Mouse (Mus musculus): ENCODE results near the gene Tfam. TPM values are rescaled to one million over a fixed set of nuclear protein-coding genes. Genes with fewer than 3 reads are reported as not detected.

Tfam gene
- total and polyA plus RNA-seq, 3 experiments: 45.8 to 113 (median 108) TPM

DNA sequence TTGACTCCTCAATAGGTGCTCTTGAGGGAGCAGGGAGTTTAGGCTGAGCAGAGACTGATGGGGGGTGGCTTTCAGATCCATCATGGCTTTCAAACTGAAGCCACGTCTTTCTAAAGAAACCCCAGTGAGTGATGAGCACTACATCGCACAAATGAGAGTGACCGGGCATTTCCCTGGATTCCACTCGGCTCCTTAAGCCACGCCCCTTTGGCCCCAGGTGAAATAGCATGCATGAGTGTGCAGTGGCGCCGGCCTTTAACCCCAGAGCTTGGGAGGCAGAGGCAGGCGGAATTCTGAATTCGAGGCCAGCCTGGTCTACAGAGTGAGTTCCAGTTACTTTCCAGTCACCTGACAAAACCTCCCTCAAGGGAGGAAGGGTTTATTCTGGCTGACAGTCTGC, 22.1 kb downstream of the Tfam start:
- in situ Hi-C loops (cut with MboI; ENCODE audit: low pct_ligation_motif_present, low pct_unique_long_range_greater_than_20kb, low sequenced_read_pairs): loop anchor here (25.0 kb wide), 1 partner anchor 904 kb away; no protein-coding TSS in a partner anchor
- Histone ChIP-seq H3K27me3 (replicated peaks) (no peaks in the 10 kb centered on the region), H3K27ac (ENCODE audit: insufficient read depth, low read depth) (no peak overlapping the region)

DNA sequence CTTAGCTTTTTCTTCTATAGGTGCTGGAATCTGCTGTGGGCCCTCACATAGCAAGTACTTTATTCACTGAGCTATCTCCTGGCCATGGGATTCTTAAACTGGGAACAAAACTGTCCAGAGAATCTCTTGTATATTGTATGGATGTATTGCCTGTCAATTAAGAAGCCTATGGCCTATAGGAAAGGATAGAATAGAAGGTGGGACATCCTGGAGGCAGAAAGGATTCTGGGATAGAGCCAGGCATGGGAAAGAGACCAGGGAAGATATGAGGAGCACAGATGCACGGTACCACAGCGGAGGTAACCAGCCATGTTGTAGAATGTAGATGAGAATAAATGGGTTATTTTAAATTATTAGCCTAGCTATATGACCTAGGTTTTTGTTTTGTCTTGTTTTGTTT, 36.6 kb downstream of the Tfam start:
- no peak for TF ChIP-seq IRF4 (IDR thresholded peaks at IDR 0.05; ENCODE audit: low read depth, low read length)
- TF ChIP-seq MAFK (IDR thresholded peaks at IDR 0.05; ENCODE audit: insufficient replicate concordance, low read length): no peak
- no peak for TF ChIP-seq POLR2A (IDR thresholded peaks at IDR 0.05; ENCODE audit: low read depth, low read length)
- no peak for TF ChIP-seq ZNF384 (IDR thresholded peaks at IDR 0.05; ENCODE audit: low read depth, low read length)
- no peak for TF ChIP-seq KAT2A (IDR thresholded peaks at IDR 0.05; ENCODE audit: insufficient replicate concordance, low read length)
- no peak for TF ChIP-seq SIN3A (IDR thresholded peaks at IDR 0.05; ENCODE audit: low read length)
- TF ChIP-seq UBTF (IDR thresholded peaks at IDR 0.05; ENCODE audit: low read depth, low read length): no peak
- TF ChIP-seq USF2 (conservative IDR thresholded peaks at IDR 0.05; ENCODE audit: low read depth, low read length): no peak
- no peak for TF ChIP-seq MAZ (IDR thresholded peaks at IDR 0.05; ENCODE audit: low read depth, low read length)
- TF ChIP-seq SMC3 (IDR thresholded peaks at IDR 0.05; ENCODE audit: low read depth, low read length): no peak
- no peak for TF ChIP-seq NRF1 (IDR thresholded peaks at IDR 0.05; ENCODE audit: low read depth, low read length)
- no peak for TF ChIP-seq MXI1 (IDR thresholded peaks at IDR 0.05; ENCODE audit: low read depth, low read length)
- no peak for TF ChIP-seq BHLHE40 (IDR thresholded peaks at IDR 0.05; ENCODE audit: low read depth, low read length)
- no peak for TF ChIP-seq CHD2 (IDR thresholded peaks at IDR 0.05; ENCODE audit: low read length)
- TF ChIP-seq JUND (conservative IDR thresholded peaks at IDR 0.05; ENCODE audit: low read depth, low read length): no peak
- TF ChIP-seq TCF12 (IDR thresholded peaks at IDR 0.05; ENCODE audit: low read depth, low read length): no peak
- TF ChIP-seq CTCF (conservative IDR thresholded peaks at IDR 0.05 in 1 of 2, IDR thresholded peaks at IDR 0.05 in 1 of 2; ENCODE audit: low read depth in 2 of 2, low read length in 2 of 2): no peak
- no peak for DNase-seq (ENCODE audit: extremely low read depth)
- dilution Hi-C loops (cut with MboI; ENCODE audit: extremely low pct_ligation_motif_present, extremely low pct_unique_long_range_greater_than_20kb, low sequenced_read_pairs) (no loop called here), in situ Hi-C loops (cut with MboI; ENCODE audit: low pct_ligation_motif_present, low pct_unique_long_range_greater_than_20kb, low sequenced_read_pairs) (loop anchor here (25.0 kb wide), 1 partner anchor 889 kb away; no protein-coding TSS in a partner anchor)
- H3K36me3 ChIP-seq (replicated peaks in 1 of 2; ENCODE audit: control insufficient read depth in 1 of 2, insufficient read depth in 1 of 2, low read length in 1 of 2): no peaks in the 10 kb centered on the region
- no peak overlapping the region for H3K9ac ChIP-seq (ENCODE audit: insufficient read depth, low read depth)
- H3K4me1 ChIP-seq (ENCODE audit: control insufficient read depth in 1 of 2, insufficient read depth in 2 of 2): no peaks in the 10 kb centered on the region
- H3K9me3 ChIP-seq (replicated peaks; ENCODE audit: low read length): no peaks in the 10 kb centered on the region
- H3K27ac ChIP-seq (ENCODE audit: insufficient read depth, low read depth): no peak overlapping the region
- H3K27me3 ChIP-seq (replicated peaks): no peaks in the 10 kb centered on the region
- H3K79me2 ChIP-seq (replicated peaks; ENCODE audit: control insufficient read depth, extremely low read depth, insufficient read depth, poor library complexity, severe bottlenecking): no peaks in the 10 kb centered on the region
- no peak overlapping the region for H3K4me2 ChIP-seq (ENCODE audit: insufficient read depth, low read depth, poor library complexity, severe bottlenecking)
- no peak overlapping the region for H3K4me3 ChIP-seq (replicated peaks in 1 of 3; ENCODE audit: low read depth in 2 of 3, low read length in 2 of 3, poor library complexity in 1 of 3)

More for the DNA sequence above, 22.1 kb downstream of the Tfam start:
- peaks cover 0 to 26% of the 10 kb centered on the region in 2 experiments for H3K36me3 ChIP-seq (replicated peaks in 1 of 2; ENCODE audit: control insufficient read depth in 1 of 2, insufficient read depth in 1 of 2, low read length in 1 of 2)
- H3K79me2 ChIP-seq (replicated peaks; ENCODE audit: control insufficient read depth, extremely low read depth, insufficient read depth, poor library complexity, severe bottlenecking): no peaks in the 10 kb centered on the region
- H3K9ac ChIP-seq (ENCODE audit: insufficient read depth, low read depth): no peak overlapping the region
- dilution Hi-C loops (cut with MboI; ENCODE audit: extremely low pct_ligation_motif_present, extremely low pct_unique_long_range_greater_than_20kb, low sequenced_read_pairs): no loop called here
- TF ChIP-seq ELF1 (IDR thresholded peaks at IDR 0.05; ENCODE audit: low read depth, low read length) (no peak), PAX5 (IDR thresholded peaks at IDR 0.05; ENCODE audit: low read length) (no peak), MAX (IDR thresholded peaks at IDR 0.05; ENCODE audit: low read length) (no peak), POLR2AphosphoS2 (IDR thresholded peaks at IDR 0.05; ENCODE audit: low read depth, low read length) (no peak), GABPA (IDR thresholded peaks at IDR 0.05; ENCODE audit: insufficient replicate concordance, low read depth, low read length) (no peak), ZC3H11A (IDR thresholded peaks at IDR 0.05; ENCODE audit: low read depth, low read length) (no peak), USF1 (IDR thresholded peaks at IDR 0.05; ENCODE audit: low read depth, low read length) (no peak), MEF2A (IDR thresholded peaks at IDR 0.05; ENCODE audit: borderline replicate concordance, low read depth, low read length) (no peak), JUN (IDR thresholded peaks at IDR 0.05; ENCODE audit: insufficient read depth, low read depth, low read length) (no peak), MAFK (IDR thresholded peaks at IDR 0.05; ENCODE audit: insufficient replicate concordance, low read length) (no peak), HCFC1 (IDR thresholded peaks at IDR 0.05; ENCODE audit: low read depth, low read length) (no peak), CHD1 (IDR thresholded peaks at IDR 0.05; ENCODE audit: low read depth, low read length) (no peak), MYC (IDR thresholded peaks at IDR 0.05; ENCODE audit: low read depth, low read length) (no peak)
- no peak for DNase-seq (ENCODE audit: extremely low read depth)
- no peaks in the 10 kb centered on the region for H3K4me1 ChIP-seq (ENCODE audit: control insufficient read depth in 1 of 2, insufficient read depth in 2 of 2)
- H3K4me3 ChIP-seq (replicated peaks in 1 of 3; ENCODE audit: low read depth in 2 of 3, low read length in 2 of 3, poor library complexity in 1 of 3): no peak overlapping the region
- no peaks in the 10 kb centered on the region for H3K9me3 ChIP-seq (replicated peaks; ENCODE audit: low read length)
- no peak overlapping the region for H3K4me2 ChIP-seq (ENCODE audit: insufficient read depth, low read depth, poor library complexity, severe bottlenecking)
